Mouse (Mus musculus) hindbrain, embryonic 13.5 days (tissue): Measurements from ENCODE around the gene Fzd10. TPM values are rescaled to one million over a fixed set of nuclear protein-coding genes. Genes with fewer than 3 reads are reported as not detected.

Experiments
- ATAC-seq: fragments of 200-750 bp; cut with Nextera tagmentation; 2 replicates; pipeline ENCODE4 v1.8.0; 2017; ENCODE audit warnings: moderate TSS enrichment; ENCODE audit not compliant: low FRiP score
- H3K27ac ChIP-seq: fragments of 300-500 bp; sonication (generic); 2 replicates; pipeline ENCODE4 v1.5.1; 2015; ENCODE audit warnings: inconsistent platforms, mild to moderate bottlenecking, moderate library complexity
- H3K27me3 ChIP-seq: fragments of 300-500 bp; sonication (generic); 2 replicates; pipeline ENCODE4 v1.6.1; 2015; ENCODE audit warnings: mild to moderate bottlenecking, inconsistent platforms
- H3K36me3 ChIP-seq: fragments of 300-500 bp; sonication (generic); 2 replicates; pipeline ENCODE4 v1.6.1; 2015; ENCODE audit warnings: mild to moderate bottlenecking, inconsistent platforms
- H3K4me1 ChIP-seq: fragments of 300-500 bp; sonication (generic); replicated peaks from 2 replicates; pipeline ENCODE4 v1.6.1; 2015; ENCODE audit warnings: inconsistent platforms
- H3K4me2 ChIP-seq: fragments of 300-500 bp; sonication (generic); 2 replicates; pipeline ENCODE4 v1.6.1; 2015; ENCODE audit warnings: inconsistent platforms, mild to moderate bottlenecking, moderate library complexity
- H3K4me3 ChIP-seq: fragments of 300-500 bp; sonication (generic); 2 replicates; pipeline ENCODE4 v1.5.1; 2015; ENCODE audit warnings: mild to moderate bottlenecking, inconsistent platforms
- H3K9ac ChIP-seq: fragments of 300-500 bp; sonication (generic); 2 replicates; pipeline ENCODE4 v1.6.1; 2015; ENCODE audit warnings: mild to moderate bottlenecking, inconsistent platforms
- H3K9me3 ChIP-seq: fragments of 300-500 bp; sonication (generic); 2 replicates; pipeline ENCODE4 v1.6.1; 2016; ENCODE audit warnings: inconsistent platforms
- WGBS: fragments of 180-500 bp; shearing (Covaris S2); methylation state at CpG from one replicate; pipeline ENCODE4 v1.1.7; 2015; 5-methylcytosine and 5-hydroxymethylcytosine counted together
- polyA plus RNA-seq: library from polyadenylated mRNA; unstranded; fragments of >200 nt; fragmentation: Nextera tagmentation; extraction: Ambion mirVana; gene quantifications from 2 replicates; pipeline ENCODE4 v1.2.1, GENCODE M21; 2015

Fzd10 gene
- polyA plus RNA-seq, 1 experiment from 2014 or later: 8.1 TPM

DNA sequence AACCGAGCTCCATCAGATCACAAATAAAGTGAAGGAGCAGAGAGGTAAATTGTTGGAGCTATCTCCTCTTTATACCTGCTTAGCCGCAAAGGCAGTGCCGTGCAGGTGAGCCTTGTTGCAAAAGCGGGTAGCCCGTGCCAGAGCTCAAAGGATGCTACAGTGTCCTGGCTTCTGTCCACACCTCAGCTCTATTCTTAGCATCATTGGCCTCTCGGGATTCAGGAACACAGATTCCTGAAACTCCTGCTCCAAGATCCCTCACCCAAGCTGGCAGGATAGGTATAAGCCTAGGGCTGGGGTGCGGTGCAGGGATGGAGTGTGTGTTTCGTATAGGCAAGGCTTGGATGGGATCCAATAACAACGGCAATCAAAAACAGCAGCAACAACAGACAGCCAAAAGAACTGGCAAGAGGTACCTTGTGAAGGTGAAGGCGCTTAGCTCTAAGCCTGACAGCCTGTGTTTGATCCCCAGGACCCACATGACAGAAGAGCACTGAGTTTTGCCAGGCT, 46.6 kb downstream of the Fzd10 start:
- Histone ChIP-seq H3K4me1 (0 out of 2 replicates have a peak, but pooled peaks cover 4% of the 10 kb centered on the region), H3K9me3 (no peaks in the 10 kb centered on the region), H3K27ac (no peak overlapping the region), H3K4me3 (no peak overlapping the region), H3K27me3 (no peaks in the 10 kb centered on the region), H3K36me3 (no peaks in the 10 kb centered on the region), H3K4me2 (no peak overlapping the region), H3K9ac (no peak overlapping the region)
- no peak for ATAC-seq
- WGBS: 90% methylated on average over 10 of the region's 10 CpGs

DNA sequence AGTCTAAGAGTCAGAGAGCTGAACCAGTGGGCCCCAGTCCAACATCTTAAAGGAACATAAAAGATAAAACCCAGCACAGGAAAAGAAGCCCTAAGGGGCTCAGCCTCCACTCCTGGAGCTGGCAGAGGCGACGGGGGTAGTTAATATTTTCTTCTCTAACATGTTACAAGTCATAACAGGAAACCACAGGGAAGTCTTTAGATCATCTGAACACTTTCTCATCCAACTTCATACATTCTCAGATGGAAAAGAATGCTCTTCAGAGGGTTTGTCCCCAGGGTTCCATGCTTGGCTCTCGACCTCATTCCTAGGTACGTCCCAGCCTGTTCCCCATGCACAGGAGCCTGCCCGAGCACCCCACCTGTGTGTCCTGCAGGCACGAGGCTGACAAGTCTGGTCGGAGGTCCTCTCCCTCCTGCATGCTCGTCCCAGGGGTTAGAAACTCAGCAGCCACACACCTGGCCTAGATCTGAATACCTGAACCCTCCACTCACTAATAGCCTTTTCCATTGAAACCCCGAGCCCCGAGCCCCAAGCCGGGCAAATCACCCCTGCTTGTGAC, 48.8 kb downstream of the Fzd10 start:
- no peak overlapping the region for H3K9ac ChIP-seq
- WGBS: 88% methylated on average over 11 of the region's 11 CpGs
- no peak overlapping the region for H3K4me2 ChIP-seq
- no peaks in the 10 kb centered on the region for H3K4me1 ChIP-seq
- no peaks in the 10 kb centered on the region for H3K27me3 ChIP-seq
- no peaks in the 10 kb centered on the region for H3K36me3 ChIP-seq
- no peak for ATAC-seq
- H3K27ac ChIP-seq: no peak overlapping the region
- no peak overlapping the region for H3K4me3 ChIP-seq
- no peaks in the 10 kb centered on the region for H3K9me3 ChIP-seq

Other genes with a start within 250 kb of the Fzd10 start
- 1.9 and 2.8 TPM in 2 replicates for gene Tmem132d, start 167.8 kb upstream of the Fzd10 start, polyA plus RNA-seq
- gene Piwil1, start 101.7 kb downstream of the Fzd10 start, polyA plus RNA-seq: 0.18 and 0.19 TPM in 2 replicates